Mouse (Mus musculus) erythroblast, adult 5-6 weeks (primary cell): ENCODE results near the gene Cntrl. TPM values are rescaled to one million over a fixed set of nuclear protein-coding genes. Genes with fewer than 3 reads are reported as not detected.

Experiments
- ATAC-seq: replicated peaks from 2 replicates; pipeline ENCODE4 v1.8.0; 2016; ENCODE audit warnings: moderate number of reproducible peaks, mild to moderate bottlenecking, moderate TSS enrichment, inconsistent platforms; ENCODE audit not compliant: poor library complexity, low FRiP score, severe bottlenecking
- total RNA-seq, 2 experiments: library from RNA; stranded (forward) in 1 of 2; stranded (reverse) in 1 of 2; fragments of 150-400 nt in 1 of 2; fragments of 200-764, 138-1000 nt in 1 of 2; gene quantifications; 2 replicates each; pipeline versions ENCODE4 v1.2.3 to v1.2.4; 2015 to 2017; ENCODE audit warnings: low replicate concordance in 2 of 2

Cntrl gene
- total RNA-seq (2015; ENCODE audit: low replicate concordance) (34.4 and 44.5 TPM in 2 replicates), total RNA-seq (2017; ENCODE audit: low replicate concordance) (42.4 and 60.4 TPM in 2 replicates)

- peak; percentile 91 for ATAC-seq
Measured at GRCm38 (mm10) chr2:35109141-35109923, at the start of gene Cntrl. Cntrl (plus strand) TSS chr2:35109492.

DNA sequence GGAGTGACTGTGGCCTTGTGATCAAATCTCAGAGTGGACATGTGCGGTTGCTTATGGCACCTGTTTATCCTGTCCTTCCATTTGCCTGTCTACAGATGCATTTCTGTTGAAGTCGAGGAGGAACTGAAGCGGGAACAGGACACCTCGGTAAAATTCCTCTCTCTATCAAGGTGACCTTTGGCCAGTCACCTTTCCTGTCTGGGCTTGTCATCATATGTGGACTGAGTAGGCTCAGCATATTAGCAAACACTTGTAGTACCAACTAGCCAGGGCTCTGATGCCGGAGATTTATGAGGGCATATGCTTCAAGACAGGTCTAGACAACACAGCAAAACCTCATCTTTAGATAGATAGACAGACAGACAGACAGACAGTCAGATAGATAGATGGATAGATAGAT is 49.0 kb upstream of the Cntrl start:
- ATAC-seq, result no peak

- ATAC-seq, result no peak
Measured at GRCm38 (mm10) chr2:35060897-35061296, 48.4 kb upstream of the Cntrl start.

GRCm38 (mm10) chr2:35061338-35061737 is 48.0 kb upstream of the Cntrl start, which contains the start of gene Hc:
Hc (minus strand) TSS chr2:35061438.
- no peak for ATAC-seq

DNA sequence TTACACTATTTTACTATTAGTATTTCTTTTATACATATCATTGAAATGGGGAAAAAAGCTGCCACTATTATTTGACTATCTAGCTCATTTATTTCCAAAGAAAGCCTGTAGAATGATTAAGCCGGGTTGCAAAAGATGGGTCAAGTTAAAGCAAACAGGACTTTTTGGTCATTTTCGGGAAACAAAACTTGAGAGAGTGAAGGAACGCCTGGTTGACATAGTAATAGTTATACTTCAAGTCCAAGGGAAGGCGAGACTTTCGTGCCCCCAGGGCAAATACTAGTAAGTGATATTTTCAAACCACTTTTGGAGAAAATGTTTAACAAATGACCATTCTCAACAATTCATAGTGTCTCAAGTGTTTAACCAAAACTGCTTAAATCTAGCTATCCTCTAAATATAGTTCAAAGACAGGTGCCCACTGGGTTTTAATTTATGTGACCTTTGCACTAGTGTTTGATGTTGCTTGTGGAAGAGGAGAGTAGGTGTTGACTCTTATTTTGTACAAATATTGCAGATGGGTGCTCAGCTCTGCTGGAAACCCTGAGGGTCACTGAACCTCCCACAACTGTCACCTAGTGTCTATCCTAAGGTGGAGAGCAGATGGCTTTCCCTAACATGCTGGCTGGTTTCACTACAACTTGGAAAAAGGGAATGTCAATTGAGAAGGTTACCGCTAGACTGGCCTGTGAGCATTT is 45.8 kb upstream of the Cntrl start:
- no peak for ATAC-seq

DNA sequence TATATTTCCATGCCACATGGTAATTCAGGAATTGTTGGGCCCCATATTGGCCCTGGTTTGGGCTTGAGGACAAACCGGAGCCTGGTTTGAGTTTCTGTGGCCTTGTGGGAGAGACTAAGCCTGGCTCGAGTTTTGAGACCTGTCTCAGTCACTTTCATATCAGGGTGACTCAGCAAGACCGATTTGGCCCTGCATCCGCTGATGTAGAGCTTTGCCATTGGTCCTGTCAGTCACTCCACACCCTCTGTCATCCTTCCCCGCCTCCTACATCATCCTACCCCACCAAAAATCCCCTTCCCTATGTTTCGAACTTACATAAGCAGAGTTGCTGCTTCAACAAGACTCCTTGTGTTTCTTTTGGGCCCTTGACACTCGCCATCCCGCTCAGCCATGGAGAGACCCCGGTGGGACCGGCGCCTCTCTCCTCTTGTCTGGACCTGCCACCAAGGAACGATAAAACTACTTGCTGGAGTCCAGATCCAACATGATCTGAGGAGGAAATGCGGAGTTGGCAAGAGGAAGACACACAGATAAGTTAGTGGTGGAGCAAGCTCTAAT is 42.7 kb upstream of the Cntrl start:
- ATAC-seq, result no peak

GRCm38 (mm10) chr2:35067117-35067516 is 42.2 kb upstream of the Cntrl start:
- ATAC-seq, result no peak

GRCm38 (mm10) chr2:35069124-35069523 is 40.2 kb upstream of the Cntrl start:
- no peak for ATAC-seq

- no peak for ATAC-seq
Measured at GRCm38 (mm10) chr2:35070275-35070674, 39.0 kb upstream of the Cntrl start.

- no peak for ATAC-seq
Measured at GRCm38 (mm10) chr2:35072547-35072946, 36.7 kb upstream of the Cntrl start.

GRCm38 (mm10) chr2:35074328-35074727 is 35.0 kb upstream of the Cntrl start:
- ATAC-seq, result no peak

- ATAC-seq, result no peak
Measured at GRCm38 (mm10) chr2:35079166-35079565, 30.1 kb upstream of the Cntrl start.

- ATAC-seq, result no peak
Measured at GRCm38 (mm10) chr2:35087418-35087817, 21.9 kb upstream of the Cntrl start.

DNA sequence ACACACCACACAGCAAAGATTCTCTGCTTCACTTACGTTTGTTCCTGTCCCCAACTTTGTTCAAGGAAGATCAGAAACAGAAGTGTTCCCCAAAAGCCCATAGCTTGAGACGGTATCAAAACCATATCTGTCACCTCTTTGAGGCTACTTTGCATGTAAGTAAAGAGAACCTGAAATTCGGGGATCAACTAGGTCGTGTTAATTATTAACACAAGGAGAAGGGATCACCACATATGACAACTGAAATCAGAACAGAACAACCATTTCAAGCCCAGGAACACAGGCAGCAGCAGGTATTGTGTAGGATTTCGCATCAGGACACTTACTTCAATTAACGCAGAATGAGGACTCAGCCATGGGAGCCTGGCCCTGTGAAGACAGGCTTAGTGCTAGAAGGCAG is 8.8 kb upstream of the Cntrl start:
- ATAC-seq, result no peak

- ATAC-seq, result no peak
Measured at GRCm38 (mm10) chr2:35101443-35101842, 7.8 kb upstream of the Cntrl start, which contains the start of gene AI182371. AI182371 (minus strand) TSS chr2:35101543.

DNA sequence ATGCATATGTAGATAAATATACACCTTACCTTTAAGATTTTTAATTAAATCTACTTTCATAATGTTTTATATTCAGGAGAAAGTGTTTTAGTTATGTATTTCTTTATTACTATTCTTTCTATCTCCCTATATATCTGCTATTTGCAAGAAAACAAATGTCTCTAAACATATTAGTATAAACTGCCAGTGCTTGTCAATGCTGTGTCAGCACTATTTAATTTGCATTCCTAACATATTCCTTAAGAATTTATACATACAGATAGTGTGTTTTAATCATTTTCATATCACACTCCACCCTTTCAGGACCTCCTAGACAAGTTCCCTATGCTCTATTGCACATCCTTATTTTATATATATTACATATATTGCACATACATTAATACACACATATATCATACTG is 6.5 kb upstream of the Cntrl start:
- no peak for ATAC-seq

DNA sequence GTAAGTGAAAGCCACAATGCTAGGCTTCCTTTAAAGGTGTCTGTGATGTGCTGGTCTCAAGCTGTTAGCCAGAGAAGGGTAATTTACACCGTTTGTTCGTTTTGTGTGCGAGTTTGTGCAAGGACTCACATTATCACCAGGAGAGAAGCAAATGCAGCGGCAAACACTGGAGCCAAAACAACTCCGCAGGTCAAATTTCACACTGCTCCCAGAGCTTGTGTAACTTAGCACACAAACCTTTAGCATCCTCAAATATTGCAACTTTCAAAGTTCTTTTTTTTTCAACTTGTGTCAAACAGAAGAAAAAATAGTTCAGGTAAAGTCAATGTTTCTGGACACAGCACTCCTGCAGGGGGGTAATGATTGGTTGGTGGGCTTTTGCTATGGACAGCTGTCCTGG is 5.7 kb upstream of the Cntrl start:
- no peak for ATAC-seq

DNA sequence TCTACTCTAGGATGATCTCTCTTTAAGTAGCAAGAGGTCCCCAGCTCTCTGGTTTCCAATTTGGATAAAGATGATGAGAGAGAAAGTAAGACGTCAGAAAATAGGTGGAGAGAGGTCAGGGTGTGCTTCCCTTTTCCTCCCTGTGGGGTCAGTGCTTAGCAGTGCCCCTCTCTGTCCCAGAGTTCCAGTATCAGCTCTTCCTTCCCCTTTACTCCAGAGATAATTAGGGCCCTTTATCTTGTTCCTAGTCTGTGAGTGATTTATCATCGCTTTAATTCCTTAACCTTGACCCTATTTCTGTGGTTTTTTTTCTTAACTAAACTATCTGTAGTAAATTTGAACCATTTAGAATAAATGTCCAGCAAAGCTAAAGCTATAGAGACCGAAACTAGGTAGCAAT is 4.4 kb upstream of the Cntrl start:
- ATAC-seq, result no peak

DNA sequence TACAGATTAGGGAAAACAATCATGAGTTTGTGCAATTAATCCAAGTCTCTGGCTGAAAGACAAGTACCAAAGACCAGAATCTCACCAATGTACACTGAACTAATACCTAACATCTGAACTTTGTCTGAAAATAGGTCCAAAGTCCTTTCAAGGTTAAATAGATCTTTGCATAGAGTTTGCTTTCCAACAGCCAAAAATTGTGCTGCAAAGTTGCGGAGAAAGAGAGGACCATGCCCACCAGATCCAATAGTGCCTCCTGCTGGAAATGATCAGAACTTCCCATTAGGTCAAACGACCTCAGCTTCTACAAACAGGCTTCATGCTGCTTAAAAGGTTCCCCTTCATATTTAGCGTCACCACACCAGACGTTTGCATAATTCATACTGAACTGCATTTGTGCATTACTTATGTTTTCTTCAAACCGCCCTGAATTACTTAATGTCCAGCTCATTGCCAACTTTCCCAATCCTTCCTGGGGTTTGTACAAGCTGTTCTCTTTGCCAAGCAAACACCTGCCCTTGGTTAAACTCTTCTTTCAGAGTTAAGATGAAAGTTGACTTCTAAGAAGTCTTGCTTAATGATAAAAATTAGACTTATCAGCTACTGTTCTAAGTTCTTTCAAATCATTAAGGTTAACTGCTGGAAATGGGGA is 1.2 kb upstream of the Cntrl start:
- no peak for ATAC-seq

- peak; percentile 57 for ATAC-seq
Measured at GRCm38 (mm10) chr2:35108712-35109111, 580 bp upstream of the Cntrl start.
